Mouse (Mus musculus) heart, postnatal 36 days (tissue): ENCODE data around the gene Pdia5. TPM values are rescaled to one million over a fixed set of nuclear protein-coding genes. Genes with fewer than 3 reads are reported as not detected.

Experiments used
- DNase-seq, 2 experiments: peaks; one replicate each; pipeline ENCODE4 v3.0.0; 2021 to 2022
- intact Hi-C: fragments of 180-260 bp; cut with DNase I; formaldehyde crosslinking; loops from one replicate; pipeline ENCODE4 v1.15.1; 2025
- microRNA-seq, 2 experiments: library from miRNA; unstranded; fragments of <30 nt; microRNA quantifications; one replicate each; pipeline ENCODE4 v1.2.0; 2021; ENCODE audit warnings: borderline number of aligned reads in 2 of 2
- total RNA-seq, 2 experiments: library from RNA; stranded (reverse); gene quantifications; 2 replicates each; pipeline ENCODE4 v1.2.3; 2021

Pdia5 gene
- total RNA-seq, 2 experiments from 2014 or later: 4.7 to 4.8 TPM

GRCm38 (mm10) chr16:35363150-35364062 lies 127.3 kb downstream of the Pdia5 start, which contains the start of gene Sec22a:
Gene Sec22a, minus strand, starts transcription at chr16:35363918.
- intact Hi-C loops: no loop called here
- peak; percentile 92 to 93 for DNase-seq

GRCm38 (mm10) chr16:35362221-35362620 lies 128.5 kb downstream of the Pdia5 start:
- intact Hi-C loops: no loop called here

GRCm38 (mm10) chr16:35360593-35360992 lies 130.1 kb downstream of the Pdia5 start:
- peak; percentile 14 to 40 for DNase-seq
- intact Hi-C loops: no loop called here

More at GRCm38 (mm10) chr16:35362221-35362620, 128.5 kb downstream of the Pdia5 start:
- DNase-seq: no peak

- no peak for DNase-seq
- intact Hi-C loops: no loop called here
Measured at GRCm38 (mm10) chr16:35357449-35357848, 133.2 kb downstream of the Pdia5 start.

Small RNAs within 50 kb of the gene (microRNA-seq; reads per million reads assigned to microRNA genes)
- 0 reads per million in 2 experiments for gene Gm25548

Other genes starting within 250 kb of the Pdia5 start
- gene Sec22a, start 127.0 kb downstream of the Pdia5 start, total RNA-seq: 10 to 100 TPM in 1 of 2 experiments, 1 to 10 TPM in 1; 9.8 to 11.2 TPM
- 1 to 10 TPM in 1 of 2 experiments, under 1 TPM in 1; 0.83 to 1.7 TPM for gene Sema5b, start 50.3 kb upstream of the Pdia5 start, total RNA-seq